Mouse (Mus musculus): ENCODE measurements around the gene Mecr. TPM values are rescaled to one million over a fixed set of nuclear protein-coding genes. Genes with fewer than 3 reads are reported as not detected.

Gene Mecr
- polyA plus RNA-seq, 1 experiment, result 43.8 TPM

GRCm38 (mm10) chr4:131812458-131812857 lies 30.8 kb upstream of the Mecr start:
- 85% methylated on average over 11 of the region's 11 CpGs for WGBS
- no peak for DNase-seq
- H3K27ac ChIP-seq (ENCODE audit: insufficient read depth, low read length), result no peak overlapping the region
- no peaks in the 10 kb centered on the region for H3K4me1 ChIP-seq (ENCODE audit: control insufficient read depth, insufficient read depth, low read length)
- H3K27me3 ChIP-seq (ENCODE audit: control insufficient read depth, insufficient read depth, low read length), result no peaks in the 10 kb centered on the region
- no peak for TF ChIP-seq CTCF (IDR thresholded peaks at IDR 0.05; ENCODE audit: borderline replicate concordance, insufficient read depth, low read depth, low read length)
- TF ChIP-seq POLR2A (IDR thresholded peaks at IDR 0.05; ENCODE audit: borderline replicate concordance, insufficient read depth, low read length), result no peak
- H3K4me3 ChIP-seq (replicated peaks; ENCODE audit: insufficient read depth, low read depth, low read length), result no peak overlapping the region

GRCm38 (mm10) chr4:131813798-131814197 lies 29.5 kb upstream of the Mecr start:
- Histone ChIP-seq H3K4me1 (ENCODE audit: control insufficient read depth, insufficient read depth, low read length) (no peaks in the 10 kb centered on the region), H3K27ac (ENCODE audit: insufficient read depth, low read length) (no peak overlapping the region), H3K4me3 (replicated peaks; ENCODE audit: insufficient read depth, low read depth, low read length) (no peak overlapping the region), H3K27me3 (ENCODE audit: control insufficient read depth, insufficient read depth, low read length) (no peaks in the 10 kb centered on the region)
- DNase-seq, result no peak
- 95% methylated on average over 7 of the region's 7 CpGs for WGBS
- TF ChIP-seq CTCF (IDR thresholded peaks at IDR 0.05; ENCODE audit: borderline replicate concordance, insufficient read depth, low read depth, low read length) (no peak), POLR2A (IDR thresholded peaks at IDR 0.05; ENCODE audit: borderline replicate concordance, insufficient read depth, low read length) (no peak)

- 62% methylated on average over 10 of the region's 10 CpGs for whole genome bisulfite sequencing
- DNase-seq, result no peak
These were observed 28.4 kb upstream of the Mecr start for GRCm38 (mm10) chr4:131814869-131815268.

GRCm38 (mm10) chr4:131815774-131816173 lies 27.5 kb upstream of the Mecr start:
- no peak overlapping the region for H3K4me3 ChIP-seq (replicated peaks; ENCODE audit: insufficient read depth, low read depth, low read length)
- DNase-seq, result no peak
- no peak for TF ChIP-seq POLR2A (IDR thresholded peaks at IDR 0.05; ENCODE audit: borderline replicate concordance, insufficient read depth, low read length)
- TF ChIP-seq CTCF (IDR thresholded peaks at IDR 0.05; ENCODE audit: borderline replicate concordance, insufficient read depth, low read depth, low read length), result no peak
- H3K4me1 ChIP-seq (ENCODE audit: control insufficient read depth, insufficient read depth, low read length), result peaks cover 4% of the 10 kb centered on the region; the same call in 1 of the 2 replicates
- no peak overlapping the region for H3K27ac ChIP-seq (ENCODE audit: insufficient read depth, low read length)
- WGBS, result 54% methylated on average over 10 of the region's 10 CpGs
- H3K27me3 ChIP-seq (ENCODE audit: control insufficient read depth, insufficient read depth, low read length), result no peaks in the 10 kb centered on the region

More at GRCm38 (mm10) chr4:131814869-131815268, 28.4 kb upstream of the Mecr start:
- no peaks in the 10 kb centered on the region for H3K4me1 ChIP-seq (ENCODE audit: control insufficient read depth, insufficient read depth, low read length)
- TF ChIP-seq CTCF (IDR thresholded peaks at IDR 0.05; ENCODE audit: borderline replicate concordance, insufficient read depth, low read depth, low read length), result no peak
- no peak for TF ChIP-seq POLR2A (IDR thresholded peaks at IDR 0.05; ENCODE audit: borderline replicate concordance, insufficient read depth, low read length)
- H3K4me3 ChIP-seq (replicated peaks; ENCODE audit: insufficient read depth, low read depth, low read length), result no peak overlapping the region
- no peak overlapping the region for H3K27ac ChIP-seq (ENCODE audit: insufficient read depth, low read length)
- no peaks in the 10 kb centered on the region for H3K27me3 ChIP-seq (ENCODE audit: control insufficient read depth, insufficient read depth, low read length)

GRCm38 (mm10) chr4:131818926-131819325 lies 24.3 kb upstream of the Mecr start:
- Histone ChIP-seq H3K27ac (ENCODE audit: insufficient read depth, low read length) (no peak overlapping the region), H3K27me3 (ENCODE audit: control insufficient read depth, insufficient read depth, low read length) (no peaks in the 10 kb centered on the region), H3K4me1 (ENCODE audit: control insufficient read depth, insufficient read depth, low read length) (peaks cover 9% of the 10 kb centered on the region; the same call in 1 of the 2 replicates), H3K4me3 (replicated peaks; ENCODE audit: insufficient read depth, low read depth, low read length) (no peak overlapping the region)
- TF ChIP-seq POLR2A (IDR thresholded peaks at IDR 0.05; ENCODE audit: borderline replicate concordance, insufficient read depth, low read length), result no peak
- no peak for TF ChIP-seq CTCF (IDR thresholded peaks at IDR 0.05; ENCODE audit: borderline replicate concordance, insufficient read depth, low read depth, low read length)
- DNase-seq, result no peak
- 72% methylated on average over 23 of the region's 23 CpGs for WGBS

GRCm38 (mm10) chr4:131821161-131821731 lies 22.0 kb upstream of the Mecr start:
- Histone ChIP-seq H3K27me3 (ENCODE audit: control insufficient read depth, insufficient read depth, low read length) (no peaks in the 10 kb centered on the region), H3K4me3 (replicated peaks; ENCODE audit: insufficient read depth, low read depth, low read length) (no peak overlapping the region), H3K4me1 (ENCODE audit: control insufficient read depth, insufficient read depth, low read length) (peaks cover 9% of the 10 kb centered on the region; the same call in 1 of the 2 replicates), H3K27ac (ENCODE audit: insufficient read depth, low read length) (no peak overlapping the region)
- WGBS, result 60% methylated on average over 16 of the region's 16 CpGs
- no peak for DNase-seq
- no peak for TF ChIP-seq POLR2A (IDR thresholded peaks at IDR 0.05; ENCODE audit: borderline replicate concordance, insufficient read depth, low read length)
- TF ChIP-seq CTCF (IDR thresholded peaks at IDR 0.05; ENCODE audit: borderline replicate concordance, insufficient read depth, low read depth, low read length), result no peak

- TF ChIP-seq CTCF (IDR thresholded peaks at IDR 0.05; ENCODE audit: borderline replicate concordance, insufficient read depth, low read depth, low read length), result no peak
- TF ChIP-seq POLR2A (IDR thresholded peaks at IDR 0.05; ENCODE audit: borderline replicate concordance, insufficient read depth, low read length), result no peak
- 92% methylated on average over 3 of the region's 3 CpGs for WGBS
These were observed 20.7 kb upstream of the Mecr start for GRCm38 (mm10) chr4:131822583-131822982.

GRCm38 (mm10) chr4:131824939-131825338 lies 18.3 kb upstream of the Mecr start:
- H3K27me3 ChIP-seq (ENCODE audit: control insufficient read depth, insufficient read depth, low read length), result no peaks in the 10 kb centered on the region
- no peak overlapping the region for H3K27ac ChIP-seq (ENCODE audit: insufficient read depth, low read length)
- H3K4me1 ChIP-seq (ENCODE audit: control insufficient read depth, insufficient read depth, low read length), result peaks cover 13% of the 10 kb centered on the region; the same call in 1 of the 2 replicates
- H3K4me3 ChIP-seq (replicated peaks; ENCODE audit: insufficient read depth, low read depth, low read length), result no peak overlapping the region
- WGBS, result 62% methylated on average over 3 of the region's 3 CpGs
- TF ChIP-seq POLR2A (IDR thresholded peaks at IDR 0.05; ENCODE audit: borderline replicate concordance, insufficient read depth, low read length) (no peak), CTCF (IDR thresholded peaks at IDR 0.05; ENCODE audit: borderline replicate concordance, insufficient read depth, low read depth, low read length) (no peak)
- DNase-seq, result no peak

More at GRCm38 (mm10) chr4:131822583-131822982, 20.7 kb upstream of the Mecr start:
- H3K4me1 ChIP-seq (ENCODE audit: control insufficient read depth, insufficient read depth, low read length), result peaks cover 9% of the 10 kb centered on the region; the same call in 1 of the 2 replicates
- H3K27me3 ChIP-seq (ENCODE audit: control insufficient read depth, insufficient read depth, low read length), result no peaks in the 10 kb centered on the region
- H3K4me3 ChIP-seq (replicated peaks; ENCODE audit: insufficient read depth, low read depth, low read length), result no peak overlapping the region
- no peak overlapping the region for H3K27ac ChIP-seq (ENCODE audit: insufficient read depth, low read length)
- no peak for DNase-seq
